Mouse (Mus musculus) C2C12 (cell line): ENCODE data around the gene Tssk3.

Source experiments
- CEBPB ChIP-seq: IDR thresholded peaks from one replicate; pipeline ENCODE4 v1.6.1; 2011; ENCODE audit warnings: low read depth, mild to moderate bottlenecking, control low read depth, moderate library complexity
- CTCF ChIP-seq: IDR thresholded peaks from one replicate; pipeline ENCODE4 v1.5.1; 2011; ENCODE audit not compliant: control insufficient read depth, insufficient read depth, insufficient read length
- MAX ChIP-seq: IDR thresholded peaks from one replicate; pipeline ENCODE4 v1.6.1; 2011; ENCODE audit warnings: mild to moderate bottlenecking, control low read depth
- USF1 ChIP-seq: IDR thresholded peaks from one replicate; pipeline ENCODE4 v1.6.1; 2011; ENCODE audit warnings: low read depth, mild to moderate bottlenecking, control low read depth, moderate library complexity

DNA sequence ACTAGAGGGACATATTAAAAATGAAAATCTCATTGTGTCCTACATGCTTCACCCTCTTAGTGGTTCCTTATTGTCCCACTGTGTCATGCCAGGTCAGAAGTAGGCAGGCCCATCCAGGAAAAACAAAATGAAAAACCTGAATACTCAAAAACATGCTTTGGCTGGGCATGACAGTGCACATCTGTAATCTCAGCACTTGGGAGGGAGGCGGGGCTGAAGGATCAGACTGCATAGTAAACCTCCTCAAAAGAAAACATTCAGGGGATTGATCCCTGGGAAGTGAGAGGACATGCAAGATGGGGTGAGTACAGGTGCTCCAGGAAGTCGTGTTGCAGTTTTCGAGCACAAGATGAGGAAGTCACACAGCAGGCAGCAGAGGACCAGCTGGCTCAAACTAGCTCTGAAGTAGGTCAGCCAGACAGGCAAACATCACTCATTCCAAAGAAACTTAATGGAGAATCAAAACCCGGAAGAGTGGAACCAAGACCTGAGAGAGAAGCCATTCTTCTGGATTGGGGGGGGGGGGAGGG lies 26.5 kb downstream of the Tssk3 start:
- TF ChIP-seq CTCF = no peak
- no peak for TF ChIP-seq USF1
- TF ChIP-seq MAX = no peak
- TF ChIP-seq CEBPB = no peak
